Mouse (Mus musculus): Measurements from ENCODE around the gene Slc22a6. TPM values are rescaled to one million over a fixed set of nuclear protein-coding genes. Genes with fewer than 3 reads are reported as not detected.

The Slc22a6 gene
- polyA plus RNA-seq, 1 experiment from 2014 or later: 0.70 TPM

DNA sequence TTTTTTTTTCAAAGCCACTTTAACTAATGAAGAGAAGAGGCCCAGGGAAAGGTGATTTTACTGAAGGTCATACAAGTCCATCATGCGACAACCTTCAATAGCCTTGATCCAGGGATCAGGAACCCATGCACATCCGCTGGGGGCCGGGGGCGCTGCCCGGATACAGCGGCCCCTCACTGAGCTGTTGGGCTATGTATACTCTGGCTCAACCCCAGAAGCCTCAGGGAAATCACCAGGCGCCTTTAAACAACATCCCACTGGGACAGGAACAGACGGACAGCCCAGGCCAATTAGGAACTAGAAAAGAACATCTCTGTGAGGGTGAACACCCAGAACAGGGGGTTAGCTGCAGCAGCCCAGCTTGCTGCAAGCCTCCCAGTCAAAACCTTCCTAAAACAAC lies 26.9 kb upstream of the Slc22a6 start, which contains the start of gene Slc22a8:
Gene Slc22a8 (plus strand): TSS at position 301 of the 400 bp plus-strand sequence.
- Histone ChIP-seq H3K4me3 (replicated peaks) (no peak within 1 kb of the TSS), H3K27ac (no peak within 1 kb of the TSS), H3K9ac (no peak within 1 kb of the TSS), H3K27me3 (no peaks in the 10 kb centered on the region; the same call in 1 of the 2 replicates), H3K4me2 (no peak within 1 kb of the TSS), H3K9me3 (no peaks in the 10 kb centered on the region), H3K36me3 (replicated peaks) (no peaks in the 10 kb centered on the region), H3K4me1 (peaks cover 12% of the 10 kb centered on the region)
- ATAC-seq (ENCODE audit: low FRiP score): no peak
- WGBS: 64% methylated on average over 8 of the region's 8 CpGs

DNA sequence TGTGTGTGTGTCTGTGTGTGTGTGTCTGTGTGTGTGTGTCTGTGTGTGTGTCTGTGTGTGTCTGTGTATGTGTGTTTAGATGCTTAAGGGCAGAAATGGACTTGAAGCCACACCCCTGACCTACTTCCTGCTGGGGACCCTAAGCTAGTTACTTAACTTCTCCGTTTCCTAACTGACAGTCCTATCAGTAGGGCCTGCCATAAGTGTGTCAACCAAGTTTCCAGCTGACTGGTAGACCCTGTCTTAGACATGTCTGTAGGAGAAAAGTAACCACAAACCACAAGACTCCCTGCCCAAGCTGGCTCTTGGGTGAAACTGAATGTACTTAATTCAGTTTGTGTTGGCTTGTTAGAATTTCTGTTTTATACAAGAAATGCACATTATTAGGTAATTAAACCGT lies 25.7 kb upstream of the Slc22a6 start:
- WGBS: 66% methylated on average over 2 of the region's 2 CpGs
- H3K4me1 ChIP-seq: peaks cover 12% of the 10 kb centered on the region
- no peak overlapping the region for H3K4me2 ChIP-seq
- no peaks in the 10 kb centered on the region for H3K9me3 ChIP-seq
- no peaks in the 10 kb centered on the region for H3K36me3 ChIP-seq (replicated peaks)
- H3K9ac ChIP-seq: no peak overlapping the region
- H3K27me3 ChIP-seq: no peaks in the 10 kb centered on the region; the same call in 1 of the 2 replicates
- ATAC-seq (ENCODE audit: low FRiP score): no peak
- H3K4me3 ChIP-seq (replicated peaks): no peak overlapping the region
- no peak overlapping the region for H3K27ac ChIP-seq

DNA sequence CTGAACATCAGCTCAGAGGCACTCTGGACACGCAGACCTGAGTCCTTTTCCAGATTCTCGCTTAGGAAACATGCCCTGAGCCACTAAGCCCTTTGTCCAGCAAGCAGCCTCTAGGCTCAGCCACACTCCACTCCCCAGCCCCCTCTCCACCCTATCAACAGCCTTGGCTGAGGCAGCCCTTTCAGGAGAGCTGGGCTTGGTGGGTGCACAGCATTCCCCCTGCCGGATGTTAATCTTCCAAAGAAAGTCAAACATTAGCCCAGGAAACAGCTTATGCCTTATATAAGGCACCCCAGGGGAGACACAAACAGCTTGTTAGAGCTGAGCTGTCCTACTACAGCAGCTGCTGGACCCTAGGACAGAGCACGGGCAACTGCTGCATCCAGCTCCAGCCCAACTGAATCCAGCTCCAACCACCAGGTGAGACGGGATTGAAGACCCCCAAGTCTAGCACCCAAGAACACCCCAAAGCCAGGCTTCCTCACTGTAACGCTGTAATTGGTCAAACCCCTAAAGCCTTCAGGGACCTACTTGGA lies 24.9 kb upstream of the Slc22a6 start:
- Histone ChIP-seq H3K4me3 (replicated peaks) (no peak overlapping the region), H3K9me3 (no peaks in the 10 kb centered on the region), H3K9ac (no peak overlapping the region), H3K27me3 (no peaks in the 10 kb centered on the region; the same call in 1 of the 2 replicates), H3K4me1 (peaks cover 12% of the 10 kb centered on the region), H3K36me3 (replicated peaks) (no peaks in the 10 kb centered on the region), H3K27ac (no peak overlapping the region), H3K4me2 (no peak overlapping the region)
- no peak for ATAC-seq (ENCODE audit: low FRiP score)
- 59% methylated on average over 6 of the region's 6 CpGs for WGBS

DNA sequence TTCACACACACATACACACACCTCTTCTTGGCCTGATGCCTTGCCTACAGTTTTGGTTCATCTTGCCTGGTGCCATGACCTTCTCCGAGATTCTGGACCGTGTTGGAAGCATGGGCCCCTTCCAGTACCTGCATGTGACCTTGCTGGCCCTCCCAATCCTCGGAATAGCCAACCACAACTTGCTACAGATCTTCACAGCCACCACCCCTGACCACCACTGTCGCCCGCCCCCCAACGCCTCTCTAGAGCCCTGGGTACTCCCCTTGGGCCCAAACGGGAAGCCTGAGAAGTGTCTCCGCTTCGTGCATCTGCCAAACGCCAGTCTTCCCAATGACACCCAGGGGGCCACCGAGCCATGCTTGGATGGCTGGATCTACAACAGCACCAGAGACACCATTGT lies 24.0 kb upstream of the Slc22a6 start:
- H3K27me3 ChIP-seq: no peaks in the 10 kb centered on the region; the same call in 1 of the 2 replicates
- H3K9me3 ChIP-seq: no peaks in the 10 kb centered on the region
- no peaks in the 10 kb centered on the region for H3K36me3 ChIP-seq (replicated peaks)
- no peak overlapping the region for H3K4me2 ChIP-seq
- H3K9ac ChIP-seq: no peak overlapping the region
- peaks cover 12% of the 10 kb centered on the region for H3K4me1 ChIP-seq
- no peak overlapping the region for H3K4me3 ChIP-seq (replicated peaks)
- 89% methylated on average over 11 of the region's 11 CpGs for WGBS
- H3K27ac ChIP-seq: no peak overlapping the region
- no peak for ATAC-seq (ENCODE audit: low FRiP score)

GRCm38 (mm10) chr19:8594518-8594917 lies 23.3 kb upstream of the Slc22a6 start:
- Histone ChIP-seq H3K4me1 (peaks cover 12% of the 10 kb centered on the region), H3K9ac (no peak overlapping the region), H3K4me2 (no peak overlapping the region), H3K36me3 (replicated peaks) (no peaks in the 10 kb centered on the region), H3K27me3 (no peaks in the 10 kb centered on the region; the same call in 1 of the 2 replicates), H3K9me3 (no peaks in the 10 kb centered on the region), H3K27ac (no peak overlapping the region), H3K4me3 (replicated peaks) (no peak overlapping the region)
- WGBS: 0% methylated on average over 1 of the region's 1 CpGs
- ATAC-seq (ENCODE audit: low FRiP score): 0 out of 2 replicates have a peak, but pooled peaks have one; percentile 44

GRCm38 (mm10) chr19:8597269-8597668 lies 20.6 kb upstream of the Slc22a6 start:
- H3K4me1 ChIP-seq: peaks cover 9% of the 10 kb centered on the region
- H3K36me3 ChIP-seq (replicated peaks): no peaks in the 10 kb centered on the region
- H3K27ac ChIP-seq: no peak overlapping the region
- H3K9ac ChIP-seq: no peak overlapping the region
- no peak for ATAC-seq (ENCODE audit: low FRiP score)
- no peak overlapping the region for H3K4me3 ChIP-seq (replicated peaks)
- 42% methylated on average over 4 of the region's 4 CpGs for WGBS
- no peaks in the 10 kb centered on the region for H3K9me3 ChIP-seq
- H3K27me3 ChIP-seq: no peaks in the 10 kb centered on the region; the same call in 1 of the 2 replicates
- no peak overlapping the region for H3K4me2 ChIP-seq

GRCm38 (mm10) chr19:8599229-8599628 lies 18.6 kb upstream of the Slc22a6 start:
- Histone ChIP-seq H3K4me1 (peaks cover 7% of the 10 kb centered on the region), H3K9ac (no peak overlapping the region)

DNA sequence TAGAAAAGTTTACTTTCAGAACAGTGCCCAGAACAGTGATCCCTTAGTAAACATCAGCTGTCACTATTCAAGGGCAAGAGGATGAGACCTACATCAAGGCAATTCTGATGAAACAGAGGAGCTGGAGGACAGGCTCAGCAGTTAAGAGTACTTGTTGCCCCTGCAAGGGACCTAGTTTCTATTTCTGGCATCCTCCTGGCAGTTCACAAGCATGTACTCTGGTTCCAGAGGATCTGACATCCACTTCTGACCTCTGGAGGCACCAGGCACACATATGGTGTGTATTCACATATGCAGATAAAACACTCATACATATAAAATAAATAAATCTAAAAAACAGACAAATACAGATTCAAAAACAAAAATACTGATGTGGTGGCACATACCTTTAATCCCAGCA lies 15.9 kb upstream of the Slc22a6 start:
- H3K9me3 ChIP-seq: no peaks in the 10 kb centered on the region
- H3K4me1 ChIP-seq: no peaks in the 10 kb centered on the region
- no peak overlapping the region for H3K9ac ChIP-seq
- no peak overlapping the region for H3K27ac ChIP-seq
- H3K27me3 ChIP-seq: no peaks in the 10 kb centered on the region
- no peaks in the 10 kb centered on the region for H3K36me3 ChIP-seq (replicated peaks)
- no peak for ATAC-seq (ENCODE audit: low FRiP score)
- H3K4me3 ChIP-seq (replicated peaks): no peak overlapping the region
- no peak overlapping the region for H3K4me2 ChIP-seq

More at GRCm38 (mm10) chr19:8599229-8599628, 18.6 kb upstream of the Slc22a6 start:
- H3K36me3 ChIP-seq (replicated peaks): no peaks in the 10 kb centered on the region
- H3K27me3 ChIP-seq: no peaks in the 10 kb centered on the region
- 77% methylated on average over 2 of the region's 2 CpGs for WGBS
- no peak overlapping the region for H3K4me2 ChIP-seq
- no peak overlapping the region for H3K4me3 ChIP-seq (replicated peaks)
- no peaks in the 10 kb centered on the region for H3K9me3 ChIP-seq
- no peak overlapping the region for H3K27ac ChIP-seq
- ATAC-seq (ENCODE audit: low FRiP score): no peak

- H3K36me3 ChIP-seq (replicated peaks): no peaks in the 10 kb centered on the region
- no peak for ATAC-seq (ENCODE audit: low FRiP score)
- H3K4me1 ChIP-seq: no peaks in the 10 kb centered on the region
- H3K27me3 ChIP-seq: no peaks in the 10 kb centered on the region
- no peak overlapping the region for H3K27ac ChIP-seq
- no peak overlapping the region for H3K4me2 ChIP-seq
- no peak overlapping the region for H3K4me3 ChIP-seq (replicated peaks)
- no peaks in the 10 kb centered on the region for H3K9me3 ChIP-seq
- H3K9ac ChIP-seq: no peak overlapping the region
- 87% methylated on average over 3 of the region's 3 CpGs for WGBS
These were observed 14.9 kb upstream of the Slc22a6 start for GRCm38 (mm10) chr19:8602914-8603313.

GRCm38 (mm10) chr19:8604536-8605240 lies 13.2 kb upstream of the Slc22a6 start:
- no peaks in the 10 kb centered on the region for H3K36me3 ChIP-seq (replicated peaks)
- H3K27ac ChIP-seq: no peak overlapping the region
- no peak overlapping the region for H3K9ac ChIP-seq
- no peaks in the 10 kb centered on the region for H3K27me3 ChIP-seq
- H3K9me3 ChIP-seq: no peaks in the 10 kb centered on the region
- no peak overlapping the region for H3K4me3 ChIP-seq (replicated peaks)
- no peaks in the 10 kb centered on the region for H3K4me1 ChIP-seq
- H3K4me2 ChIP-seq: no peak overlapping the region
- ATAC-seq (ENCODE audit: low FRiP score): no peak
- WGBS: 92% methylated on average over 8 of the region's 8 CpGs

DNA sequence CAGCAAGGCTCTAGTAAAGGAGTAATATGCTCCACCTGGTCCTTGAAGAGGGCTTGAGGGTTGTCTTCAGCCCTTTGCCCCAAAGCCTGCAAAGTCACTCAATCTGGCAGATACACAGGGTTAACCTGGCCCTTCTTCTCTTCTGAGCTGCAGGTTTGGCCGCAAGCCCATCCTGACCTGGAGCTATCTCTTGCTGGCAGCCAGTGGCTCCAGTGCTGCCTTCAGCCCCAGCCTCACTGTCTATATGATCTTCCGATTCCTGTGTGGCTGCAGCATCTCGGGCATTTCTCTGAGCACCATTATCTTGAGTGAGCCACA lies 12.6 kb upstream of the Slc22a6 start:
- Histone ChIP-seq H3K4me3 (replicated peaks) (no peak overlapping the region), H3K4me2 (no peak overlapping the region), H3K27me3 (no peaks in the 10 kb centered on the region), H3K4me1 (no peaks in the 10 kb centered on the region), H3K36me3 (replicated peaks) (no peaks in the 10 kb centered on the region), H3K27ac (no peak overlapping the region), H3K9me3 (no peaks in the 10 kb centered on the region), H3K9ac (no peak overlapping the region)
- 89% methylated on average over 3 of the region's 3 CpGs for WGBS
- ATAC-seq (ENCODE audit: low FRiP score): no peak

DNA sequence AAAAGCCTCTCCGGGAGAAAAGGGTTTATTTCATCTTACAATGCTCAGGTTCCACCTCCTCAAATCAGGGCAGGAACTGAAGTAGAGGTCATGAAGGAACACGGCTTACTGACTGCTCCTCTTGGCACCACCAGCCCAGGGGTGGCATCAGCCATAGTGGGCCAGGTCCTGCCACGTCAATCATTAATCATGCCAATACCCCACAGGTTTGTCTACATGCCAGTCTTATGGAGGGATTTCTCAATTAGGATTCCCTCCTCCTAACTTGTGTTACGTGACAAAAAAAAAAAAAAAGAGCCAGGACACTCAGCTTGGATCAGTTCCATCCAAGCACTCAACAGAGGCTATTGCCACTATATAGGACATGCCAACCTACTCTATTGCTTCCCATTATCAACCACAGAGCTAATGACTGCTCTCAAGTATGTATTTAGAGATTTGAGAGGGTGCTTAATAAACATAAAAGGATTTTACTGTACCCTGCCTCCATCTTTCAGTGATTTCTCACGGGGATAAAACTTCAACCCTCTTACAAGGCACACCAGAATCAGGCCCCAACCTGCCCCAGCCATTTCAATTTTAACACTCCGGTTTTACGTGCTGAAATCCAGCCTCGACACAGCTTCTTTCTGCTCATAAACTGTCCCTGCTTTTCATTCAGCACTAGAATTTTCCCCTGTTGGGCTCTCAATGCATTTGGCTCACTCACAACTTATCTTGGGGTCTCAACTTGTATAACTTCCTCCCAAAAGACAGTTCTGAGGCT lies 6.3 kb upstream of the Slc22a6 start:
- no peak overlapping the region for H3K9ac ChIP-seq
- 84% methylated on average over 8 of the region's 8 CpGs for WGBS
- no peaks in the 10 kb centered on the region for H3K9me3 ChIP-seq
- no peak overlapping the region for H3K27ac ChIP-seq
- no peaks in the 10 kb centered on the region for H3K4me1 ChIP-seq
- H3K27me3 ChIP-seq: no peaks in the 10 kb centered on the region
- no peak overlapping the region for H3K4me2 ChIP-seq
- H3K36me3 ChIP-seq (replicated peaks): no peaks in the 10 kb centered on the region
- no peak for ATAC-seq (ENCODE audit: low FRiP score)
- H3K4me3 ChIP-seq (replicated peaks): no peak overlapping the region
